Mouse (Mus musculus) Muller cell, postnatal 12 days (primary cell): ENCODE data around the gene Adm.
"Not testable (repeated sequence)": the region's sequence is repeated elsewhere in the genome, so short reads cannot be mapped to it uniquely, and the experiment has no call there.

Experiments used
- DNase-seq: peaks from one replicate; pipeline ENCODE4 v3.0.0-alpha.2; 2015; ENCODE audit errors: inconsistent ontology term

Gene Adm

DNA sequence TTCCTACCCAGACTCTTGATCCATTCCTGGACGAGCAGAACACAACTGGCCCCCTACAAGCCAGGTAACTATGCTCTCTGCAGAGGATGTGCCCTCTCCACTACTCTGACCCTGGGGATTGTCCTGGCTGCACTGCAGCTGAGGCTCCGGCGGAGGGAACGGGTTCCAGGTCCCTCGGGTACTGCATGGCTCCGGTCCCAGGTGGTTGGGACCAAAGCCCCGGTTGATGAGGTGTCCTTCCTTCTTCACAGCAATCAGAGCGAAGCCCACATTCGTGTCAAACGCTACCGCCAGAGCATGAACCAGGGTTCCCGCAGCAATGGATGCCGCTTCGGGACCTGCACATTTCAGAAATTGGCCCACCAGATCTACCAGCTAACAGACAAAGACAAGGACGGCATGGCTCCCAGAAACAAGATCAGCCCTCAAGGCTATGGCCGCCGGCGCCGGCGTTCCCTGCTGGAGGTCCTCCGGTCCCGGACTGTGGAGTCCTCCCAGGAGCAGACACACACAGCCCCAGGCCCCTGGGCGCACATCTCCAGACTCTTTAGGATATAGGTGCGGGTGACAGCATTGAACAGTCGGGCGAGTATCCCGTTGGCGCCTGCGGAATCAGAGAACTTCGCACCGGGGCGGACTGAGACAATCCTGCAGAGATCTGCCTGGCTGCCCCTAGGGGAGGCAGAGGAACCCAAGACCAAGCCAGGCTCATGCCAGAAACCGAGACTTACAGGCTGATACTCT, 1.3 kb downstream of the Adm start:
- peak; percentile 62 for DNase-seq

GRCm38 (mm10) chr7:110629892-110630666, 2.6 kb downstream of the Adm start:
- peak; percentile 96 for DNase-seq

DNA sequence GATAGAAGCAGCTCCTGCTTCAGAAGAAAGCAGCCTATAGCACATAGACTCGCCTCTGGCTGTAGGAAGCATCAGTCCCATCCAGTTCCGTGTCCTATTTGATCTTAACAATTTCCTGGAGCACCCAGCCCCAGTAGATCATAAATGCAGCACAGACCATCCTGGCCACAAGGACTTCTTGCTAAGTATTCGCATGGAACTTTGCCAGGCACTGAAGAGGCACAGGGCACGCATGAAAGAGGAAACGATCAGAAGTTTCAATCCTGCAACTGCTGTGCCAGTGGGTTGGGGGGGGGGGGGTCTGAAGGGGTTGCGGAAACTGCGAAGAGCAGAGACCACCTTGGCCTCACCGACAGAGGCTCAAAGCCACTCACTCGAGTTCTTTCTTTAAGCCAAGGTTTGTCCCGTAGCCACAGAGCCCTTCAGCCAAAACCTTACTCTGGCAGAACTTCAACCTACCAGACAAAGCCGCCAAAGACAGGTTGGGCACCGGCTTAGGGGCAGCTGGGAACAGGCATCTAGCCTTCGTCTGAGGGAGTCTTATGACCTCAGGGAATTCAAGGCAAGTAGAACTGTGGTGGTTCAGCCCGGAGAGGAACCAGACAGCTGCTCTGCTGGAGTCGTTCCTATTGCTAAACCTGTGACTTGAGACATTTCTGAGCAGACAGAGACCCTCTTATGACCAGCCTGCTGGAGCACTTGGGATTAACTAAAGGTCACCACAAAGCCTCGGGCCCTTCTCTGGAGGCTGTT, 3.9 kb downstream of the Adm start:
- DNase-seq, result peak; percentile 53

DNA sequence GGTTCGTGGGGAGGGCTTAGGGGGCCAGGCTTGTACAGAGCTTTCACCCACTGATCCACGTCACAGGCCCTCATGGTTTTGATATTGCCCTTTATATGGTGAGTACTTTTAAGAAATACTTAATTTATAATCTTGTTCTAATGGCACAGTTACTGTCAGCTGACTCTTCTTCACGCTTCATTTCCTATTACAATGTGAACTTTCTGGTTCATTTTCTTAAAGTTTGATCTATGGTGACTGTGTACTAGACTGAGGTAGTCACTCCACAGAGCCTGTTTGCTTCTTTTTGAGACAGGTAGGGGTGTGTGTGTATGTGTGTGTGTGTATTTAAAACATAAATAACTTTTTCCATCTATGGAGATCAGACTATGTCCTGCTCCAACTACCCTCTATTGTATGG, 8.5 kb downstream of the Adm start:
- no peak for DNase-seq

- no peak for DNase-seq
Measured at GRCm38 (mm10) chr7:110636559-110636958, 9.1 kb downstream of the Adm start.

DNA sequence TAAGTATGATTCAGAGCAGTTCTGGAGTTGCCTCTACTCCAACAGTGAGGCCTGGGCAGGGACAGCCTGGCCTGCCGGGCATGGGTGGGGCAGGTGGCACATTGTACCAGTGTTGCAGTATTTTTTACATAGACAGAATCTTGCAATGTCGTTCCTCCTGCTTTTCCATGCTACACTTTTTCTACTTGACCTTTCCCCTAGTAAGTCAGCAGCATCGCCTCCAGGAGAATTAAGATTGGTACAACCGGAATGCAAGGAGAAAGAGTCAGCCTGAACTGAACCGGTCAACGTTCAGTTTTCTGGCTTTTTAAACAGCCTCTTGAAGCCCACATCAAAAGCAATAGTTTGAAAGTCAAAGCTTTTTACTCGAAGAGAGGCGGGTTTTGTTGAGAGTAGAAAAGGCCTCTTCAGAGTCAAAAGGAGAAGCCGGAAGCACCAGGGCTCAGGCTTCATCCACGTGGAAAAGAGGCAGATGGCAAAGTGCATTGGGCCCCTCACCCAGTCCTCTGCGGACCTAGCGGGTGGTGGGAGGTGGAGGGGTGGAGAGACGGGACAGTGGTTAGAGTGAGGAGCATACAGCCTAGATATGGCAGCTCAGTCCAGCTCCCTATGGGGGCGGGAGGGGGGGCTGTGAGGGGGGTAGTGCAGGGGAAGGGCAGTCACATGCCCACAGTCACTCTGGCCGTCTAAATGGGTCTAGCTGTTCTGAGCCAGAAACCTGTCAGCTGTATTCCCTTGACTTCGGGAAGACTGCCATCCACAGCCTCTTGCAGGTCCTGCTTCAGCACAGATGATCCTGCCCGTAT, 11.0 kb downstream of the Adm start:
- peak; percentile 17 for DNase-seq

- no peak for DNase-seq
Measured at GRCm38 (mm10) chr7:110639291-110639915, 11.9 kb downstream of the Adm start.

DNA sequence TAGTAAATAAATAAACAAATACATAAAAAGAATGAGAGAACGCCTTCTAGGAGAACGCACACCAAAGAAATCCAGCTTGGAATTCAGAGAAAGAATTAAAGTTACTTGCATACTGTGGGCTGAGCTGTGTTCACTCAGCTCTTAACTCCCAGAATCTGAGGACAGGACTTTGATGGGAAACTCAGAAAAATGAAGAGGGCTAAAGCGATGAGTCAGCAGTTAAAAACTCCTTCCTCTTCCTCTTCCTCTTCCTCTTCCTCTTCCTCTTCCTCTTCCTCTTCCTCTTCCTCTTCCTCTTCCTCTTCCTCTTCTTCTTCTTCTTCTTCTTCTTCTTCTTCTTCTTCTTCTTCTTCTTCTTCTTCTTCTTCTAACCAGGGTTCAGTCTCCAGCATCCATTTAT, 12.5 kb downstream of the Adm start:
- not testable (repeated sequence) for DNase-seq

- peak; percentile 86 for DNase-seq
Measured at GRCm38 (mm10) chr7:110645311-110645710, 17.9 kb downstream of the Adm start.

- DNase-seq, result no peak
Measured at GRCm38 (mm10) chr7:110645859-110646258, 18.4 kb downstream of the Adm start.

GRCm38 (mm10) chr7:110646611-110647407, 19.3 kb downstream of the Adm start:
- DNase-seq, result no peak

GRCm38 (mm10) chr7:110647559-110648454, 20.3 kb downstream of the Adm start:
- DNase-seq, result peak; percentile 32

- no peak for DNase-seq
Measured at GRCm38 (mm10) chr7:110648455-110649085, 21.1 kb downstream of the Adm start.

- no peak for DNase-seq
Measured at GRCm38 (mm10) chr7:110649133-110649987, 21.9 kb downstream of the Adm start.

GRCm38 (mm10) chr7:110650491-110650890, 23.0 kb downstream of the Adm start:
- peak; percentile 75 for DNase-seq

GRCm38 (mm10) chr7:110651091-110651490, 23.6 kb downstream of the Adm start:
- DNase-seq, result peak; percentile 77

GRCm38 (mm10) chr7:110655230-110655629, 27.8 kb downstream of the Adm start:
- peak; percentile 80 for DNase-seq

- DNase-seq, result no peak
Measured at GRCm38 (mm10) chr7:110655966-110656365, 28.5 kb downstream of the Adm start.
